Mouse (Mus musculus): ENCODE results near the gene T. TPM values are rescaled to one million over a fixed set of nuclear protein-coding genes. Genes with fewer than 3 reads are reported as not detected.

The T gene
- polyA plus RNA-seq (2014; fragmentation: Nextera tagmentation; extraction: Ambion mirVana), result 0.47 and 0.54 TPM in 2 replicates

DNA sequence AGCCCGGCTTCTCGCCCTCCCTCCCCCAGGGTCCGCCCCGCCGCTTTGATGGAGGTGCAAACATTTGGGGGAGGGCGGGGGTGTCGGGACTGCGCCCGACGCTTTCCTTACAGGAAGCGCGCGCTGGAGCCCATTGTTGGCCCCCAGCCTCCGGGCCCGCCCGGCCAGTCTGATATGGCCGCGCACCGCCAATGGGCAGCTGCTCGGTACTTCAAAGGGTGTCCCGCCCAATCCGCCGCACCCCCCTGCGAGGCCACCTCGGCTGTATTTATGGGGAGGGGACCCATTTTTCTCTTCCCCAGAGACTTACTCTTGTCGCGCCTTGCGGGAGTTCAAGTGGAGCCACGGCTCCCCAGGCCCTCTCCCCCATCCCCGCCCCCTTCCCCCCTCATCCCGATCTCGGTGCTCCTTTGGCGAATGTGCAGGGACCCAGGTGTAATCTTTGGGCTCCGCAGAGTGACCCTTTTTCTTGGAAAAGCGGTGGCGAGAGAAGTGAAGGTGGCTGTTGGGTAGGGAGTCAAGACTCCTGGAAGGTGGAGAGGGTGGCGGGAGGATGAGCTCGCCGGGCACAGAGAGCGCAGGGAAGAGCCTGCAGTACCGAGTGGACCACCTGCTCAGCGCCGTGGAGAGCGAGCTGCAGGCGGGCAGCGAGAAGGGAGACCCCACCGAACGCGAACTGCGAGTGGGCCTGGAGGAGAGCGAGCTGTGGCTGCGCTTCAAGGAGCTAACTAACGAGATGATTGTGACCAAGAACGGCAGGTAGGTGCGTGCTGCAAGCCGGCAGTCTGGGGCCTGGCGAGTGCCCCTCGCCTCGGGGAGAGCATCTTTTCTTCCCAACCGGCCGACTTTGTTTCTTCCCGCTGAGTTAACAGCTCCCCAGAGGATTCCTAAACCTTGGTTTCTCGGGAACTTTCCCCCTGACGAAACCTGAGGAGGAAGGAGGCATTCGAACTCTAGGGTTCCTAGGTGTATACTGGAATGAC, at the start of gene T:
Gene T (plus strand): TSS at position 446 of the 983 bp plus-strand sequence.
- peaks cover 8% of the 10 kb centered on the region; the same call in 1 of the 2 replicates for H3K4me1 ChIP-seq (replicated peaks; ENCODE audit: control insufficient read depth, insufficient read depth, low read length)
- H3K9ac ChIP-seq (ENCODE audit: low read length), result no peak within 1 kb of the TSS
- no peak for ATAC-seq (replicated peaks; ENCODE audit: low FRiP score, low TSS enrichment, low read depth)
- under 1% methylated on average over 65 of the region's 65 CpGs for WGBS
- peak within 1 kb of the TSS; percentile 16 for H3K4me3 ChIP-seq (ENCODE audit: low read depth, low read length)
- no peak for DNase-seq (ENCODE audit: low spot score)
- H3K36me3 ChIP-seq (ENCODE audit: control insufficient read depth, insufficient read depth, low read length), result no peaks in the 10 kb centered on the region
- no peaks in the 10 kb centered on the region for H3K9me3 ChIP-seq (ENCODE audit: control insufficient read depth, low read length)
- peak within 1 kb of the TSS; percentile 39 for H3K4me2 ChIP-seq (ENCODE audit: low read length)
- peaks cover 96% of the 10 kb centered on the region for H3K27me3 ChIP-seq (replicated peaks; ENCODE audit: control insufficient read depth, insufficient read depth, low read length)
- H3K27ac ChIP-seq (ENCODE audit: low read depth), result no peak within 1 kb of the TSS

- ATAC-seq (replicated peaks; ENCODE audit: low FRiP score, low TSS enrichment, low read depth), result no peak
- Histone ChIP-seq H3K4me3 (ENCODE audit: low read depth, low read length) (no peak overlapping the region), H3K36me3 (ENCODE audit: control insufficient read depth, insufficient read depth, low read length) (no peaks in the 10 kb centered on the region), H3K9me3 (ENCODE audit: control insufficient read depth, low read length) (peaks cover 4% of the 10 kb centered on the region; the same call in 1 of the 2 replicates), H3K27me3 (replicated peaks; ENCODE audit: control insufficient read depth, insufficient read depth, low read length) (peaks cover 33% of the 10 kb centered on the region), H3K27ac (ENCODE audit: low read depth) (no peak overlapping the region), H3K4me2 (ENCODE audit: low read length) (no peak overlapping the region), H3K4me1 (replicated peaks; ENCODE audit: control insufficient read depth, insufficient read depth, low read length) (no peaks in the 10 kb centered on the region), H3K9ac (ENCODE audit: low read length) (no peak overlapping the region)
- no peak for DNase-seq (ENCODE audit: low spot score)
- 88% methylated on average over 2 of the region's 2 CpGs for WGBS
Measured at GRCm38 (mm10) chr17:8385441-8385840, 48.8 kb upstream of the T start.

DNA sequence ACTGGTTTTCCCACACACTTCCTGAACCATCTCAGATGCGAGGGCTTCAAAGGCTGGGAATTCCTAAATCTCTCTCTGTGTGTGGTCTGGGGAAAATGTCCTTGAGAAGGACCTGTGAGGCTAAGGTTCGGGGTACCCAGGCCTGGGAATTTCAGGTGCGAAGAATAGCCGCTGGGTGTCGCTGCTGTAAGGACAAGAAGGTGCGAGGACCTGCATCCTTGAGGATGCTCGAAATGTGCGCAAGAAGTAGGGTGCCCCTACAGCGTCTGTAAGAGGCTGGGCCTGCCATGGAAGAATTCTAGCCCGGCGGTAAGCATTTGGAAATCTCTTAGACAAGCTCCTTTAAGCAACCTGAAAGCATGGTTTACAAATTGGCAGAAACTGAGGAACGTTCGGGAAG, 45.8 kb upstream of the T start:
- Histone ChIP-seq H3K4me1 (replicated peaks; ENCODE audit: control insufficient read depth, insufficient read depth, low read length) (no peaks in the 10 kb centered on the region), H3K9ac (ENCODE audit: low read length) (no peak overlapping the region), H3K27me3 (replicated peaks; ENCODE audit: control insufficient read depth, insufficient read depth, low read length) (peaks cover 40% of the 10 kb centered on the region), H3K9me3 (ENCODE audit: control insufficient read depth, low read length) (no peaks in the 10 kb centered on the region), H3K4me2 (ENCODE audit: low read length) (no peak overlapping the region), H3K27ac (ENCODE audit: low read depth) (no peak overlapping the region), H3K36me3 (ENCODE audit: control insufficient read depth, insufficient read depth, low read length) (no peaks in the 10 kb centered on the region), H3K4me3 (ENCODE audit: low read depth, low read length) (no peak overlapping the region)
- DNase-seq (ENCODE audit: low spot score) (no peak), ATAC-seq (replicated peaks; ENCODE audit: low FRiP score, low TSS enrichment, low read depth) (no peak)
- WGBS, result 2% methylated on average over 13 of the region's 13 CpGs

DNA sequence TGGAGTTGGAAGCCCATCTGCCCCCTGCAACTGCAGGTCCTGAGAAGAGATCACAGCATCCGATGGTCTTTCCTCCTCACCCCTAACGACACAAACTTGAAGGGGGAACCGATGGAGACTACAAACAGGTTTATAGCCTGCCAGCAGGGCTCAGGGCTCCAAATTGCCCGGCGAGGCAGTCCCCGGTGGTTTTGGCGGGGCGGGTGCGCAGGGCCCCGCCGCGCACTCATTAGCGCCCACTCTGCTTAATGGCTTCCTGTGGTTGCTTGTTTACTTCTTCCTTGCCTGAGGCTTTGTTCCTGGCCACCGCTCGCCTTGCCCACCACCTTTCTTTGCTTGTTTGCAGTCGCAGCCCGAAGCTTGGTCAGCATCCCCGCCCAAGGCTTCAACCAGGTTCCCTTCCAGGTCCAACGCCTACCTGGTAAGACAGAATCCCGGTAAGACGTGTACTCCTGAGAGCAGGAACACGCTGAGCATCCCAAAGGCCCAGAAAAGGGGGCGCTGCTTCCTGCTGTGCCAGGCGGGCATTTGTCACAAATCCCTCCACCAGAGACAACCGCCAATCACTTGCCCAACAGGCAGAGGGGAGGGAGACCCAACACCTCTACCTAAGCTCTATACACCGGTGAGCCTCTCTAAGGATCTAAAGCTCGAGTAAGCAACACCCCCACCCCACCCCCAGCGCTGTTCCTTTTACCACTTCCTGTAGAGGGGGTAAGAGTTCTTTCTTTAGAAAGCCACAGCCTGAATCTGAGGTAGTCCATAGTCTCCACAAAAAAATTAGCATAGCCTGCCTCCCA, 45.0 kb upstream of the T start:
- Histone ChIP-seq H3K9me3 (ENCODE audit: control insufficient read depth, low read length) (no peaks in the 10 kb centered on the region), H3K36me3 (ENCODE audit: control insufficient read depth, insufficient read depth, low read length) (no peaks in the 10 kb centered on the region), H3K4me1 (replicated peaks; ENCODE audit: control insufficient read depth, insufficient read depth, low read length) (no peaks in the 10 kb centered on the region), H3K9ac (ENCODE audit: low read length) (no peak overlapping the region), H3K27ac (ENCODE audit: low read depth) (no peak overlapping the region), H3K4me2 (ENCODE audit: low read length) (0 out of 2 replicates have a peak overlapping the region, but pooled peaks have one; percentile 2), H3K27me3 (replicated peaks; ENCODE audit: control insufficient read depth, insufficient read depth, low read length) (peaks cover 40% of the 10 kb centered on the region), H3K4me3 (ENCODE audit: low read depth, low read length) (0 out of 2 replicates have a peak overlapping the region, but pooled peaks have one; percentile 9)
- DNase-seq (ENCODE audit: low spot score) (no peak), ATAC-seq (replicated peaks; ENCODE audit: low FRiP score, low TSS enrichment, low read depth) (no peak)
- WGBS, result 1% methylated on average over 28 of the region's 28 CpGs

GRCm38 (mm10) chr17:8389790-8390095, 44.5 kb upstream of the T start:
- ATAC-seq (replicated peaks; ENCODE audit: low FRiP score, low TSS enrichment, low read depth) (no peak), DNase-seq (ENCODE audit: low spot score) (no peak)
- no peak overlapping the region for H3K4me2 ChIP-seq (ENCODE audit: low read length)
- peaks cover 40% of the 10 kb centered on the region for H3K27me3 ChIP-seq (replicated peaks; ENCODE audit: control insufficient read depth, insufficient read depth, low read length)
- no peak overlapping the region for H3K27ac ChIP-seq (ENCODE audit: low read depth)
- H3K36me3 ChIP-seq (ENCODE audit: control insufficient read depth, insufficient read depth, low read length), result no peaks in the 10 kb centered on the region
- H3K4me1 ChIP-seq (replicated peaks; ENCODE audit: control insufficient read depth, insufficient read depth, low read length), result no peaks in the 10 kb centered on the region
- no peak overlapping the region for H3K4me3 ChIP-seq (ENCODE audit: low read depth, low read length)
- H3K9ac ChIP-seq (ENCODE audit: low read length), result no peak overlapping the region
- WGBS, result 6% methylated on average over 10 of the region's 10 CpGs
- H3K9me3 ChIP-seq (ENCODE audit: control insufficient read depth, low read length), result no peaks in the 10 kb centered on the region

- 54% methylated on average over 4 of the region's 4 CpGs for WGBS
- Histone ChIP-seq H3K4me3 (ENCODE audit: low read depth, low read length) (no peak overlapping the region), H3K27ac (ENCODE audit: low read depth) (no peak overlapping the region), H3K4me2 (ENCODE audit: low read length) (no peak overlapping the region), H3K36me3 (ENCODE audit: control insufficient read depth, insufficient read depth, low read length) (no peaks in the 10 kb centered on the region), H3K9ac (ENCODE audit: low read length) (no peak overlapping the region), H3K27me3 (replicated peaks; ENCODE audit: control insufficient read depth, insufficient read depth, low read length) (peaks cover 40% of the 10 kb centered on the region), H3K4me1 (replicated peaks; ENCODE audit: control insufficient read depth, insufficient read depth, low read length) (no peaks in the 10 kb centered on the region), H3K9me3 (ENCODE audit: control insufficient read depth, low read length) (no peaks in the 10 kb centered on the region)
- DNase-seq (ENCODE audit: low spot score), result no peak
- no peak for ATAC-seq (replicated peaks; ENCODE audit: low FRiP score, low TSS enrichment, low read depth)
Measured at GRCm38 (mm10) chr17:8390487-8390886, 43.7 kb upstream of the T start.

- WGBS, result 57% methylated on average over 4 of the region's 4 CpGs
- no peak for ATAC-seq (replicated peaks; ENCODE audit: low FRiP score, low TSS enrichment, low read depth)
- no peak overlapping the region for H3K4me3 ChIP-seq (ENCODE audit: low read depth, low read length)
Measured at GRCm38 (mm10) chr17:8396371-8396770, 37.9 kb upstream of the T start.

GRCm38 (mm10) chr17:8397946-8398345, 36.3 kb upstream of the T start:
- WGBS, result 61% methylated on average over 2 of the region's 2 CpGs
- Histone ChIP-seq H3K4me1 (replicated peaks; ENCODE audit: control insufficient read depth, insufficient read depth, low read length) (no peaks in the 10 kb centered on the region), H3K4me3 (ENCODE audit: low read depth, low read length) (no peak overlapping the region), H3K9me3 (ENCODE audit: control insufficient read depth, low read length) (no peaks in the 10 kb centered on the region), H3K9ac (ENCODE audit: low read length) (no peak overlapping the region), H3K27ac (ENCODE audit: low read depth) (no peak overlapping the region), H3K4me2 (ENCODE audit: low read length) (no peak overlapping the region), H3K27me3 (replicated peaks; ENCODE audit: control insufficient read depth, insufficient read depth, low read length) (no peaks in the 10 kb centered on the region), H3K36me3 (ENCODE audit: control insufficient read depth, insufficient read depth, low read length) (no peaks in the 10 kb centered on the region)
- DNase-seq (ENCODE audit: low spot score) (no peak), ATAC-seq (replicated peaks; ENCODE audit: low FRiP score, low TSS enrichment, low read depth) (no peak)

More at GRCm38 (mm10) chr17:8396371-8396770, 37.9 kb upstream of the T start:
- H3K4me1 ChIP-seq (replicated peaks; ENCODE audit: control insufficient read depth, insufficient read depth, low read length), result no peaks in the 10 kb centered on the region
- no peak overlapping the region for H3K27ac ChIP-seq (ENCODE audit: low read depth)
- H3K4me2 ChIP-seq (ENCODE audit: low read length), result no peak overlapping the region
- H3K9me3 ChIP-seq (ENCODE audit: control insufficient read depth, low read length), result no peaks in the 10 kb centered on the region
- no peaks in the 10 kb centered on the region for H3K36me3 ChIP-seq (ENCODE audit: control insufficient read depth, insufficient read depth, low read length)
- DNase-seq (ENCODE audit: low spot score), result no peak
- no peak overlapping the region for H3K9ac ChIP-seq (ENCODE audit: low read length)
- H3K27me3 ChIP-seq (replicated peaks; ENCODE audit: control insufficient read depth, insufficient read depth, low read length), result no peaks in the 10 kb centered on the region

Measured in intestine, embryonic 14.5 days (tissue).